Mouse (Mus musculus): ENCODE results near the gene Raph1.

DNA sequence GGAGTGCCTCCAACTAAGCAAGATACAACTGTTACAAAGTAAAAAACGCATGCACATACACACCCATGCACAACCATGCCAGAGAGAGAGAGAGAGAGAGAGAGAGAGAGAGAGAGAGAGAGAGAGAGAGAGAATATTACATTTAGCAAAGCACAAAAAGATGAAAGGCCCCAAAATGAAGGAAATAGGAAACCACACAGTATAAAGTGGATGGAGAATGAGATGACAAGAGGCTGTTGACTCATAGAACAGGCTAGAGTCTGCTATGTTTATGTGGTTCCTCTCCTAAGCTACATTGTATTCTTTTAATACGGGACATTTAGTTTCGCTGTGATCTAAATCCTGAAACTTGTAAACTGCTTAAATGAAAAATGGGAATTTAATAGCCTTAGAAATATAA, 27.6 kb downstream of the Raph1 start:
- no peak for TF ChIP-seq CTCF (IDR thresholded peaks at IDR 0.05; ENCODE audit: control insufficient read depth, insufficient read depth, insufficient replicate concordance, low read depth, low read length)
- no peak for TF ChIP-seq POLR2A (IDR thresholded peaks at IDR 0.05; ENCODE audit: control insufficient read depth, low read depth, low read length)
